Mouse (Mus musculus) lung, embryonic 16.5 days (tissue): ENCODE measurements around the gene Gramd2. TPM values are rescaled to one million over a fixed set of nuclear protein-coding genes. Genes with fewer than 3 reads are reported as not detected.

ENCODE experiments used
- ATAC-seq: fragments of 200-750 bp; cut with Nextera tagmentation; 2 replicates; pipeline ENCODE4 v1.8.0; 2017; ENCODE audit warnings: low read depth, mild to moderate bottlenecking, moderate library complexity
- H3K27ac ChIP-seq: fragments of 300-500 bp; sonication (generic); 2 replicates; pipeline ENCODE4 v1.5.1; 2014; ENCODE audit warnings: mild to moderate bottlenecking, control low read depth, low read length
- H3K27me3 ChIP-seq: fragments of 300-500 bp; sonication (generic); 2 replicates; pipeline ENCODE4 v1.6.1; 2014; ENCODE audit warnings: low read depth, low read length, mixed read lengths; ENCODE audit not compliant: control insufficient read depth, insufficient read depth
- H3K36me3 ChIP-seq: fragments of 300-500 bp; sonication (generic); 2 replicates; pipeline ENCODE4 v1.6.1; 2014; ENCODE audit warnings: low read length; ENCODE audit not compliant: control insufficient read depth, insufficient read depth
- H3K4me1 ChIP-seq: fragments of 300-500 bp; sonication (generic); replicated peaks from 2 replicates; pipeline ENCODE4 v1.6.1; 2014; ENCODE audit warnings: low read length, mixed read lengths; ENCODE audit not compliant: control insufficient read depth, insufficient read depth
- H3K4me2 ChIP-seq: fragments of 300-500 bp; sonication (generic); 2 replicates; pipeline ENCODE4 v1.6.1; 2014; ENCODE audit warnings: low read depth, low read length, control low read depth
- H3K4me3 ChIP-seq: fragments of 300-500 bp; sonication (generic); 2 replicates; pipeline ENCODE4 v1.5.1; 2014; ENCODE audit warnings: mild to moderate bottlenecking, low read length, control low read depth
- H3K9ac ChIP-seq: fragments of 300-500 bp; sonication (generic); 2 replicates; pipeline ENCODE4 v1.6.1; 2014; ENCODE audit warnings: low read length, control low read depth
- H3K9me3 ChIP-seq: fragments of 300-500 bp; sonication (generic); 2 replicates; pipeline ENCODE4 v1.6.1; 2016; ENCODE audit warnings: low read length; ENCODE audit not compliant: control insufficient read depth
- WGBS: fragments of 180-500 bp; shearing (Covaris S2); extraction: QIAGEN DNeasy Blood & Tissue Kit; methylation state at CpG from one replicate; pipeline ENCODE4 v1.1.7; 2014; 5-methylcytosine and 5-hydroxymethylcytosine counted together
- polyA plus RNA-seq: library from polyadenylated mRNA; unstranded; fragments of >200 nt; fragmentation: Nextera tagmentation; extraction: Ambion mirVana; gene quantifications from 2 replicates; pipeline ENCODE4 v1.2.1, GENCODE M21; 2015

Gene Gramd2
- polyA plus RNA-seq, result 11.0 and 13.2 TPM in 2 replicates

DNA sequence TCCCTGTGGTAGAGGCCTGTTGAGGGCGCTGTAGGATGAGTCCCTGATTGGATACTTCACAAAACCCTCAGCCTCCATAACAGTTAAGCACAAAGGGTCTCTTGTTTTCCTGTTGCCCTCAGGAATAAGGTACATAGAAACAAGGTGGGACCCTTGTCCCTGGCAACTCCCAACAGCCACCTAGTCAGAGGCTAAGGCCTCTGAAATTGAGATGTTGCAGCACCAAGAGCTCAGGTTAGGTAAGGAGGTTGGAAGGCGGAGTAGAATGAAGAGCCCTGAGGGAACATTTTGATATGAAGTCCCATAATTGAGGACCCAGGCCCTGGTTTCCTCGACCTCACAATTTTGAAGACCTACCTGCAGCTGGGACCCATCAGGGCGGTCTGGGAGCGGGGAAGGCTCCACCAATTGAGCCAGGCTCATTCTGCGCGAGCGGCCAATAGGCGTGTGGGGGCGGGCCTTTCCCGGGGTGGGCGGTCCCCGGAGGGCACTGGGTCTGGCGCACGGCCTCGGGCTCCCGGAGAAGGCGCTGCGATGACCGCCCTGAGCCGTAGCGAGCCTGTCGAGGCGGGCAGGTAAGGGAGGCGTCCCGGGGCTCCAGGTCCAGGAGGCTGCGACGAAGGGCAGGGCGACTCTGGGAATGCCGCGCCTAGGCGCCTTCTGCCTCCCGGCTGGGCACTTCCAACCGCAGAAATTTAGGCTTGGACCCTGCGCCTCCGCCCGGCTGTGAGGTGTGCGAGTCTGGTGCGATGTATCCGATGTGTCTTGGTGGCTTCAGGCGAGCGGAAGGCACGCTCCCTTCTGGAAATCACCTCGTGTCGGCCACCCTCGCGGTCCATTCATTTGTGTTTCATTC is at the start of gene Gramd2:
Gene Gramd2 (plus strand): TSS at position 467 of the 856 bp plus-strand sequence.
- Histone ChIP-seq H3K27me3 (peaks cover 5% of the 10 kb centered on the region), H3K4me3 (peak within 1 kb of the TSS; percentile 60), H3K4me2 (peak within 1 kb of the TSS; percentile 97), H3K36me3 (peaks cover 22% of the 10 kb centered on the region), H3K9me3 (no peaks in the 10 kb centered on the region), H3K9ac (peak within 1 kb of the TSS; percentile 74), H3K27ac (peak within 1 kb of the TSS; percentile 61), H3K4me1 (peaks cover 11% of the 10 kb centered on the region; the same call in 1 of the 2 replicates)
- peak; percentile 95 for ATAC-seq
- 1% methylated on average over 47 of the region's 47 CpGs for WGBS

DNA sequence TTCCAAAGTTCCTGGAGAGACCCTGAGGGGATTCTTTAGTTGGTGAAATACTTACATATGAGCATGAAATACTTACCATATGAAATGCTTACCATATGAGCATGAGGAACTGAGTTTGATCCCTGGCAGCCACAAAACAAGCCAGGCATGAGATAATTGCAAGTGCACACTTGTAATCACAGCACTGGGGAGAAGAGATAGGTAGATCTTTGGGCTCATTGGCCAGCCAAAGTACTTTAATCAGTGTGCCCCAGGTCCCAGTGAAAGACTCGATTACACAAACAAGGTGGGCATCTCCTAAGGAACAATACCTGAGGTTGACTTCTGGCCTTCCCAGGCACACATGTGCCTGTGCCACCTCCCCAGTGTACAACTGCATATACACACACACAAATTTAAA is 41.6 kb upstream of the Gramd2 start:
- Histone ChIP-seq H3K4me3 (no peak overlapping the region), H3K4me1 (no peaks in the 10 kb centered on the region), H3K36me3 (peaks cover 39% of the 10 kb centered on the region), H3K4me2 (no peak overlapping the region), H3K9me3 (no peaks in the 10 kb centered on the region), H3K9ac (no peak overlapping the region), H3K27ac (no peak overlapping the region), H3K27me3 (no peaks in the 10 kb centered on the region)
- 92% methylated on average over 1 of the region's 1 CpGs for WGBS
- no peak for ATAC-seq

GRCm38 (mm10) chr9:59639936-59640335 is 40.0 kb upstream of the Gramd2 start:
- no peaks in the 10 kb centered on the region for H3K27me3 ChIP-seq
- H3K9ac ChIP-seq, result no peak overlapping the region
- H3K36me3 ChIP-seq, result peaks cover 31% of the 10 kb centered on the region
- no peak overlapping the region for H3K27ac ChIP-seq
- no peak overlapping the region for H3K4me2 ChIP-seq
- H3K4me1 ChIP-seq, result no peaks in the 10 kb centered on the region
- 94% methylated on average over 4 of the region's 4 CpGs for WGBS
- no peaks in the 10 kb centered on the region for H3K9me3 ChIP-seq
- no peak for ATAC-seq
- H3K4me3 ChIP-seq, result no peak overlapping the region

- H3K36me3 ChIP-seq, result peaks cover 22% of the 10 kb centered on the region
- 70% methylated on average over 2 of the region's 2 CpGs for WGBS
Measured at GRCm38 (mm10) chr9:59641320-59641719, 38.6 kb upstream of the Gramd2 start.

GRCm38 (mm10) chr9:59649911-59650310 is 30.0 kb upstream of the Gramd2 start:
- Histone ChIP-seq H3K27ac (no peak overlapping the region), H3K9me3 (no peaks in the 10 kb centered on the region), H3K4me2 (no peak overlapping the region), H3K4me1 (no peaks in the 10 kb centered on the region), H3K36me3 (peaks cover 18% of the 10 kb centered on the region), H3K27me3 (no peaks in the 10 kb centered on the region), H3K9ac (no peak overlapping the region), H3K4me3 (no peak overlapping the region)
- no peak for ATAC-seq
- 94% methylated on average over 4 of the region's 4 CpGs for WGBS

More at GRCm38 (mm10) chr9:59641320-59641719, 38.6 kb upstream of the Gramd2 start:
- H3K4me3 ChIP-seq, result no peak overlapping the region
- H3K9me3 ChIP-seq, result no peaks in the 10 kb centered on the region
- no peak for ATAC-seq
- no peaks in the 10 kb centered on the region for H3K27me3 ChIP-seq
- H3K9ac ChIP-seq, result no peak overlapping the region
- H3K4me2 ChIP-seq, result no peak overlapping the region
- no peak overlapping the region for H3K27ac ChIP-seq
- H3K4me1 ChIP-seq, result no peaks in the 10 kb centered on the region

GRCm38 (mm10) chr9:59653371-59653770 is 26.6 kb upstream of the Gramd2 start:
- no peak for ATAC-seq
- 21% methylated on average over 3 of the region's 3 CpGs for whole genome bisulfite sequencing
- H3K9me3 ChIP-seq, result no peaks in the 10 kb centered on the region
- no peak overlapping the region for H3K4me2 ChIP-seq
- H3K4me3 ChIP-seq, result no peak overlapping the region
- peaks cover 18% of the 10 kb centered on the region for H3K36me3 ChIP-seq
- H3K9ac ChIP-seq, result no peak overlapping the region
- peaks cover 9% of the 10 kb centered on the region for H3K4me1 ChIP-seq
- H3K27me3 ChIP-seq, result no peaks in the 10 kb centered on the region
- H3K27ac ChIP-seq, result no peak overlapping the region

GRCm38 (mm10) chr9:59654450-59654983 is 25.4 kb upstream of the Gramd2 start:
- Histone ChIP-seq H3K4me3 (no peak overlapping the region), H3K27me3 (no peaks in the 10 kb centered on the region), H3K9me3 (no peaks in the 10 kb centered on the region), H3K27ac (no peak overlapping the region), H3K4me1 (peaks cover 21% of the 10 kb centered on the region), H3K9ac (no peak overlapping the region), H3K36me3 (peaks cover 6% of the 10 kb centered on the region), H3K4me2 (no peak overlapping the region)
- 82% methylated on average over 2 of the region's 2 CpGs for WGBS
- no peak for ATAC-seq

DNA sequence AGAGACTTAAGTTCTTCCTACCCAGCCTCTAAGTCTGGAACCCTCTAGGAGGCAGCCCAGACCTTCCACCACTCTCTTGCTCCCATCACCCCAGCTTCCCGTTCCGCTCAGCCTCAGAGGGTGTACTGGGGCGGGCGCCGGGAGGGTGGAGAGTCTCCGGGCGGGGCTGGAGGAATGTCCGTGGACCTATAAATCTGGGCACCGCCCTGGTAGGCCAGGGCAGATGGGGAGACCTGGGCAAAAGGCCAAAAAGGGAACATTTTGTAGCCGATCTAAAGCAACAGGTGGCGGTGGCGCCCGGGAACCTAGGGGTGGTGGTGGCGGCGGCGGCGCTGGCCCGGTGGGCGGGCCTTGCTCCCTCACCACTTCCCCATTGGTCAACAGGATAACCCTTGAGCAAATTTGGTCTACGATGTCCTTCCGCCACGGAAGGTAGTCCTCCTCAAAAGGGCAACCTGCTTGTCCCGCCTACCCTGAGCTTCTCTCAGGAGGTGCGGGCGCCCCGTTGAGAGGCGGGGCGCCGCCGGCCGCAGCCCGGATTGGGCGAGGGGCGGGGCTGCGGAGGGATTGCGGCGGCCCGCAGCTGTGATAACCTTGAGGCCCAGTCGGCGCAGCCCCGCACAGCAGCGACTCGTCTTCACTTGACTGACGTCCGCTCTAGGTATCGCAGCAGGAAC is 23.8 kb upstream of the Gramd2 start, which contains the start of gene Pkm:
Gene Pkm (plus strand): TSS at position 411 of the 677 bp plus-strand sequence.
- H3K27me3 ChIP-seq, result no peaks in the 10 kb centered on the region
- peak; percentile 92 for ATAC-seq
- H3K4me1 ChIP-seq, result peaks cover 34% of the 10 kb centered on the region
- WGBS, result under 1% methylated on average over 44 of the region's 46 CpGs
- H3K9ac ChIP-seq, result peak within 1 kb of the TSS; percentile 88
- peak within 1 kb of the TSS; percentile 97 for H3K27ac ChIP-seq
- peak within 1 kb of the TSS; percentile 79 for H3K4me2 ChIP-seq
- no peaks in the 10 kb centered on the region for H3K36me3 ChIP-seq
- H3K9me3 ChIP-seq, result no peaks in the 10 kb centered on the region
- H3K4me3 ChIP-seq, result peak within 1 kb of the TSS; percentile 93
